Mouse (Mus musculus): ENCODE data around the gene Crybb2. TPM values are rescaled to one million over a fixed set of nuclear protein-coding genes. Genes with fewer than 3 reads are reported as not detected.

Gene Crybb2
- polyA plus RNA-seq, 1 experiment: not detected

- TF ChIP-seq CTCF (IDR thresholded peaks at IDR 0.05; ENCODE audit: insufficient read depth, low read depth, low read length) (no peak), POLR2A (IDR thresholded peaks at IDR 0.05; ENCODE audit: insufficient read depth, low read depth, low read length) (no peak)
- no peak overlapping the region for H3K27ac ChIP-seq (ENCODE audit: insufficient read depth, low read depth, low read length)
- H3K4me1 ChIP-seq (ENCODE audit: control insufficient read depth, insufficient read depth, low read length): peaks cover 13% of the 10 kb centered on the region
- WGBS: 92% methylated on average over 2 of the region's 2 CpGs
- H3K4me3 ChIP-seq (ENCODE audit: insufficient read depth, low read depth, low read length): no peak overlapping the region
These were observed 14.4 kb upstream of the Crybb2 start for GRCm38 (mm10) chr5:113084309-113084708.

GRCm38 (mm10) chr5:113082356-113083168, 12.6 kb upstream of the Crybb2 start:
- Histone ChIP-seq H3K4me1 (ENCODE audit: control insufficient read depth, insufficient read depth, low read length) (peaks cover 13% of the 10 kb centered on the region), H3K4me3 (ENCODE audit: insufficient read depth, low read depth, low read length) (no peak overlapping the region), H3K27ac (ENCODE audit: insufficient read depth, low read depth, low read length) (no peak overlapping the region)
- WGBS: 62% methylated on average over 19 of the region's 19 CpGs
- no peak for TF ChIP-seq POLR2A (IDR thresholded peaks at IDR 0.05; ENCODE audit: insufficient read depth, low read depth, low read length)
- no peak for TF ChIP-seq CTCF (IDR thresholded peaks at IDR 0.05; ENCODE audit: insufficient read depth, low read depth, low read length)

- TF ChIP-seq POLR2A (IDR thresholded peaks at IDR 0.05; ENCODE audit: insufficient read depth, low read depth, low read length) (no peak), CTCF (IDR thresholded peaks at IDR 0.05; ENCODE audit: insufficient read depth, low read depth, low read length) (no peak)
- 72% methylated on average over 8 of the region's 8 CpGs for WGBS
- no peak within 1 kb of the TSS for H3K4me3 ChIP-seq (ENCODE audit: insufficient read depth, low read depth, low read length)
- peaks cover 13% of the 10 kb centered on the region for H3K4me1 ChIP-seq (ENCODE audit: control insufficient read depth, insufficient read depth, low read length)
- H3K27ac ChIP-seq (ENCODE audit: insufficient read depth, low read depth, low read length): no peak within 1 kb of the TSS
These were observed 11.5 kb upstream of the Crybb2 start, which contains the start of gene Crybb3 for GRCm38 (mm10) chr5:113081439-113081838. Crybb3 (minus strand) TSS chr5:113081584.

GRCm38 (mm10) chr5:113081020-113081419, 11.1 kb upstream of the Crybb2 start:
- Histone ChIP-seq H3K4me3 (ENCODE audit: insufficient read depth, low read depth, low read length) (no peak overlapping the region), H3K27ac (ENCODE audit: insufficient read depth, low read depth, low read length) (no peak overlapping the region), H3K4me1 (ENCODE audit: control insufficient read depth, insufficient read depth, low read length) (peaks cover 13% of the 10 kb centered on the region)
- TF ChIP-seq POLR2A (IDR thresholded peaks at IDR 0.05; ENCODE audit: insufficient read depth, low read depth, low read length): no peak
- no peak for TF ChIP-seq CTCF (IDR thresholded peaks at IDR 0.05; ENCODE audit: insufficient read depth, low read depth, low read length)
- 92% methylated on average over 9 of the region's 9 CpGs for WGBS

- peak overlapping the region; percentile 17; the same call in 1 of the 2 replicates for H3K4me3 ChIP-seq (ENCODE audit: insufficient read depth, low read depth, low read length)
- no peak overlapping the region for H3K27ac ChIP-seq (ENCODE audit: insufficient read depth, low read depth, low read length)
- WGBS: 20% methylated on average over 21 of the region's 21 CpGs
- peak; percentile 50; the same call in 1 of the 2 replicates for TF ChIP-seq CTCF (IDR thresholded peaks at IDR 0.05; ENCODE audit: insufficient read depth, low read depth, low read length)
- no peak for TF ChIP-seq POLR2A (IDR thresholded peaks at IDR 0.05; ENCODE audit: insufficient read depth, low read depth, low read length)
- peaks cover 13% of the 10 kb centered on the region for H3K4me1 ChIP-seq (ENCODE audit: control insufficient read depth, insufficient read depth, low read length)
These were observed 9.9 kb upstream of the Crybb2 start for GRCm38 (mm10) chr5:113079783-113080182.

GRCm38 (mm10) chr5:113078686-113079085, 8.8 kb upstream of the Crybb2 start:
- 67% methylated on average over 5 of the region's 5 CpGs for WGBS
- peaks cover 13% of the 10 kb centered on the region for H3K4me1 ChIP-seq (ENCODE audit: control insufficient read depth, insufficient read depth, low read length)
- TF ChIP-seq CTCF (IDR thresholded peaks at IDR 0.05; ENCODE audit: insufficient read depth, low read depth, low read length) (no peak), POLR2A (IDR thresholded peaks at IDR 0.05; ENCODE audit: insufficient read depth, low read depth, low read length) (no peak)
- H3K27ac ChIP-seq (ENCODE audit: insufficient read depth, low read depth, low read length): no peak overlapping the region
- no peak overlapping the region for H3K4me3 ChIP-seq (ENCODE audit: insufficient read depth, low read depth, low read length)

- Histone ChIP-seq H3K4me3 (ENCODE audit: insufficient read depth, low read depth, low read length) (no peak overlapping the region), H3K4me1 (ENCODE audit: control insufficient read depth, insufficient read depth, low read length) (peaks cover 18% of the 10 kb centered on the region), H3K27ac (ENCODE audit: insufficient read depth, low read depth, low read length) (no peak overlapping the region)
- no peak for TF ChIP-seq POLR2A (IDR thresholded peaks at IDR 0.05; ENCODE audit: insufficient read depth, low read depth, low read length)
- peak; percentile 99 for TF ChIP-seq CTCF (IDR thresholded peaks at IDR 0.05; ENCODE audit: insufficient read depth, low read depth, low read length)
- WGBS: 7% methylated on average over 16 of the region's 16 CpGs
These were observed 15.6 kb downstream of the Crybb2 start for GRCm38 (mm10) chr5:113054308-113054707.

- 28% methylated on average over 7 of the region's 7 CpGs for WGBS
- H3K4me3 ChIP-seq (ENCODE audit: insufficient read depth, low read depth, low read length): no peak overlapping the region
- H3K27ac ChIP-seq (ENCODE audit: insufficient read depth, low read depth, low read length): peak overlapping the region; percentile 22
- TF ChIP-seq CTCF (IDR thresholded peaks at IDR 0.05; ENCODE audit: insufficient read depth, low read depth, low read length): no peak
- TF ChIP-seq POLR2A (IDR thresholded peaks at IDR 0.05; ENCODE audit: insufficient read depth, low read depth, low read length): no peak
- peaks cover 24% of the 10 kb centered on the region for H3K4me1 ChIP-seq (ENCODE audit: control insufficient read depth, insufficient read depth, low read length)
These were observed 19.2 kb downstream of the Crybb2 start for GRCm38 (mm10) chr5:113050581-113051185.

- H3K4me3 ChIP-seq (ENCODE audit: insufficient read depth, low read depth, low read length): no peak overlapping the region
- peak overlapping the region; percentile 22 for H3K27ac ChIP-seq (ENCODE audit: insufficient read depth, low read depth, low read length)
- H3K4me1 ChIP-seq (ENCODE audit: control insufficient read depth, insufficient read depth, low read length): peaks cover 29% of the 10 kb centered on the region
- TF ChIP-seq CTCF (IDR thresholded peaks at IDR 0.05; ENCODE audit: insufficient read depth, low read depth, low read length) (no peak), POLR2A (IDR thresholded peaks at IDR 0.05; ENCODE audit: insufficient read depth, low read depth, low read length) (no peak)
These were observed 20.0 kb downstream of the Crybb2 start for GRCm38 (mm10) chr5:113049876-113050275.
